Mouse (Mus musculus) kidney, embryonic 16.5 days (tissue): ENCODE results near the gene Rasa3. TPM values are rescaled to one million over a fixed set of nuclear protein-coding genes. Genes with fewer than 3 reads are reported as not detected.
A peak's percentile ranks its signal among the peaks of the same experiment; 100 is the strongest.

Experiments used
- ATAC-seq: fragments of 200-750 bp; cut with Nextera tagmentation; 2 replicates; pipeline ENCODE4 v1.8.0; 2017; ENCODE audit warnings: moderate TSS enrichment; ENCODE audit not compliant: low FRiP score, low TSS enrichment
- H3K27ac ChIP-seq: fragments of 300-500 bp; sonication (generic); 2 replicates; pipeline ENCODE4 v1.5.1; 2014; ENCODE audit warnings: low read length
- H3K27me3 ChIP-seq: fragments of 300-500 bp; sonication (generic); 2 replicates; pipeline ENCODE4 v1.6.1; 2014; ENCODE audit warnings: low read length, control low read depth, mixed read lengths; ENCODE audit not compliant: insufficient read depth
- H3K36me3 ChIP-seq: fragments of 300-500 bp; sonication (generic); 2 replicates; pipeline ENCODE4 v1.6.1; 2014; ENCODE audit warnings: low read length, control low read depth, mixed read lengths; ENCODE audit not compliant: insufficient read depth
- H3K4me1 ChIP-seq: fragments of 300-500 bp; sonication (generic); 2 replicates; pipeline ENCODE4 v1.6.1; 2014; ENCODE audit warnings: low read length, control low read depth, mixed read lengths; ENCODE audit not compliant: insufficient read depth
- H3K4me2 ChIP-seq: fragments of 300-500 bp; sonication (generic); replicated peaks from 2 replicates; pipeline ENCODE4 v1.6.1; 2014; ENCODE audit warnings: low read depth, low read length
- H3K4me3 ChIP-seq: fragments of 300-500 bp; sonication (generic); 2 replicates; pipeline ENCODE4 v1.5.1; 2014; ENCODE audit warnings: mild to moderate bottlenecking, low read length
- H3K9ac ChIP-seq: fragments of 300-500 bp; sonication (generic); replicated peaks from 2 replicates; pipeline ENCODE4 v1.6.1; 2014; ENCODE audit warnings: low read length
- H3K9me3 ChIP-seq: fragments of 300-500 bp; sonication (generic); 2 replicates; pipeline ENCODE4 v1.6.1; 2016; ENCODE audit warnings: low read length, control low read depth
- WGBS: fragments of 180-500 bp; shearing (Covaris S2); extraction: QIAGEN DNeasy Blood & Tissue Kit; methylation state at CpG from one replicate; pipeline ENCODE4 v1.1.7; 2014; 5-methylcytosine and 5-hydroxymethylcytosine counted together
- polyA plus RNA-seq: library from polyadenylated mRNA; unstranded; fragments of >200 nt; fragmentation: Nextera tagmentation; extraction: Ambion mirVana; gene quantifications from 2 replicates; pipeline ENCODE4 v1.2.1, GENCODE M21; 2015

Gene Rasa3
- polyA plus RNA-seq, result 23.8 and 28.2 TPM in 2 replicates

DNA sequence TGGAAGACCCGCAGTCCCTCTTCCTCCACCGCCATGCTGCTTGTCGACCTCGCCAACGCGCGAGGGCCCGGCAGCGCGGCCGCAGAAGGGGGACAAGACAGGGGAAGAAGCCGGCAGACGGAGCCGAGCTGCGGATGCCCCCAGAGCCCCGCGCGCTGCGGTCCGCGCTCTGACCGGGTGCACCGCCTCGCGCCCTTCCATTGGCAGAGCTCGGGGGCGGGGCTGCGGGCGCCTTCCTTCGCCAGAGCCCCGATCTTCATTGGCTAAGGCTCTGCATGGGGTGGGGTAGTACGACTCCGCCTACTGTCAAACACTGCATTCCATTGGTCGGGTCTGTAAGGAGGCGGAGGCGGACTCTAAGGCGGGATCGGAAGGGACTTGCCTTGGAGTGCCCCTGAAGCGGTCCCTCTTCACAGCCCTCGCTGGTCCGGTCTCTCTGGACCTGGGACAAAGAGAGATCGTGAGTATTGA lies at the start of gene Rasa3:
TSS of gene Rasa3 (minus strand) at position 191 of the 471 bp plus-strand sequence.
- peak within 1 kb of the TSS; percentile 79 for H3K27ac ChIP-seq
- peaks cover 24% of the 10 kb centered on the region for H3K4me1 ChIP-seq
- no peaks in the 10 kb centered on the region for H3K36me3 ChIP-seq
- peak within 1 kb of the TSS; percentile 93 for H3K4me2 ChIP-seq
- peak within 1 kb of the TSS; percentile 73 for H3K9ac ChIP-seq
- H3K27me3 ChIP-seq, result no peaks in the 10 kb centered on the region
- ATAC-seq, result peak; percentile 99
- under 1% methylated on average over 41 of the region's 42 CpGs for WGBS
- no peaks in the 10 kb centered on the region for H3K9me3 ChIP-seq
- H3K4me3 ChIP-seq, result peak within 1 kb of the TSS; percentile 71

DNA sequence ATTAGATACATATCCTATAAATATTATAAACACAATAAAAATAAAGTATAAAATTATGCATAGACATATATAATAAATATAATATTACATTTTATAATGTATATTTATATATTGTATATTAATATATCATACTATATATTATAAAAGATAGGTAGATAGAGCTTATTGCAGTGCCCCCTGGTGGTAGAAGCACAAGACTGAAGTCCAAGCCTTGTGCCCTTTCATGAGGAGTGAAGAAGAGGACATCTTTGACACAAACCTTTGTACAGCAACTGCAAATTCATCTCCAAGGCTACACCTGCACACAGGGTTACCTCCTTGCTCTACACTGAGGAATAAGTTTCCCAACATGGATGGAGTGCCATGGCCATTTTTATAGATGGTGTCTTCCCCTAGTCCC lies 48.3 kb upstream of the Rasa3 start:
- H3K4me3 ChIP-seq, result no peak overlapping the region
- H3K4me1 ChIP-seq, result no peaks in the 10 kb centered on the region
- no peak overlapping the region for H3K27ac ChIP-seq
- no peak overlapping the region for H3K4me2 ChIP-seq
- H3K36me3 ChIP-seq, result no peaks in the 10 kb centered on the region
- H3K27me3 ChIP-seq, result no peaks in the 10 kb centered on the region
- H3K9ac ChIP-seq, result no peak overlapping the region
- ATAC-seq, result no peak
- no peaks in the 10 kb centered on the region for H3K9me3 ChIP-seq

GRCm38 (mm10) chr8:13718980-13719379 lies 41.6 kb upstream of the Rasa3 start:
- H3K4me2 ChIP-seq, result no peak overlapping the region
- no peaks in the 10 kb centered on the region for H3K27me3 ChIP-seq
- H3K4me1 ChIP-seq, result no peaks in the 10 kb centered on the region
- H3K36me3 ChIP-seq, result no peaks in the 10 kb centered on the region
- no peak overlapping the region for H3K9ac ChIP-seq
- no peaks in the 10 kb centered on the region for H3K9me3 ChIP-seq
- ATAC-seq, result no peak
- no peak overlapping the region for H3K4me3 ChIP-seq
- 87% methylated on average over 8 of the region's 8 CpGs for WGBS
- no peak overlapping the region for H3K27ac ChIP-seq

DNA sequence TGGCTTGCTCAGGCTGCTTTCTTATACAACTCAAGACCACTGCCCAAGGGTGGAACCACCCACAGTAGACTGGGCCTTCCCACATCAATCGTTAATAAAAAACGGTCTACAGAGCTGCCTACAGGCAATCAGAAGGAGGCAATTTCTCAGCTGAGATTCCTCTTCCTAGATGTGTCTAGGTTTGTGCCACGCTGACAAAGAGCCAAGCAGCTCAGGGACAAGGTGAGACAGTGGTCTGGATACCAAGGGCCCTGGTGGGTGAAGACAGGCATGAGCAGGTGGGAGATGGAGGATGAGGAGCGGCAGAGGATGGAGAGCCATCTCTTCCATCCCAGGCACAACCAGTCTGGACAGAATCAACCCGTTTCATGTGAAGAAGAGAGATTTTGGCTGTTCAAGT lies 31.1 kb upstream of the Rasa3 start:
- no peak for ATAC-seq
- 85% methylated on average over 5 of the region's 5 CpGs for WGBS
- H3K9ac ChIP-seq, result no peak overlapping the region
- H3K4me3 ChIP-seq, result no peak overlapping the region
- no peaks in the 10 kb centered on the region for H3K36me3 ChIP-seq
- peaks cover 5% of the 10 kb centered on the region for H3K4me1 ChIP-seq
- no peaks in the 10 kb centered on the region for H3K9me3 ChIP-seq
- no peak overlapping the region for H3K27ac ChIP-seq
- no peak overlapping the region for H3K4me2 ChIP-seq
- H3K27me3 ChIP-seq, result no peaks in the 10 kb centered on the region

DNA sequence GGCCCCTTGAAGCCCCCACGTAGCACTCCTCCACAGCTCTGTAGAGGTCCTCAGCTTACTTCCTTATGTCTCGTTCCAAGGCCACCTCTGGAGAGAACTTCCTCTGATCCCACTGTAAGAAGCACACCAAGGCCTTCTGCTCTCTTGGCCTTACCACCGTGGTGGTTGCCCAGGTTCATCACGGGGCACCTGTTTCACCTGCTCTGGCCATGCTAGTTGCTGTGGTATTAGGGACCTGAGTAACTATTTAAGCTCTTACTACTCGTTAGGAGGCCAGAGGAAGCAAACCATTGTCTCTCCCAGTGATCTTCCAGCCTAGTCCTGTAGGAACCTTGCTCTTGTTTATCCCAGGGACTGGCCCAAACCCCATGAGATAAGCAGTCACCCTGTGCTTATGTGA lies 29.5 kb upstream of the Rasa3 start:
- ATAC-seq, result no peak
- H3K27me3 ChIP-seq, result no peaks in the 10 kb centered on the region
- no peak overlapping the region for H3K27ac ChIP-seq
- H3K9me3 ChIP-seq, result no peaks in the 10 kb centered on the region
- WGBS, result 82% methylated on average over 5 of the region's 5 CpGs
- H3K4me3 ChIP-seq, result no peak overlapping the region
- no peak overlapping the region for H3K4me2 ChIP-seq
- no peaks in the 10 kb centered on the region for H3K36me3 ChIP-seq
- no peak overlapping the region for H3K9ac ChIP-seq
- peaks cover 5% of the 10 kb centered on the region for H3K4me1 ChIP-seq

- Histone ChIP-seq H3K27ac (no peak within 1 kb of the TSS), H3K9me3 (no peaks in the 10 kb centered on the region), H3K4me3 (no peak within 1 kb of the TSS), H3K27me3 (no peaks in the 10 kb centered on the region), H3K4me1 (peaks cover 5% of the 10 kb centered on the region), H3K4me2 (no peak within 1 kb of the TSS), H3K9ac (0 out of 2 replicates have a peak within 1 kb of the TSS, but pooled peaks have one; percentile 4), H3K36me3 (no peaks in the 10 kb centered on the region)
- peak; percentile 70; the same call in 1 of the 2 replicates for ATAC-seq
- WGBS, result 8% methylated on average over 5 of the region's 5 CpGs
These were observed 28.3 kb upstream of the Rasa3 start, which contains the start of gene Cfap97d2 for GRCm38 (mm10) chr8:13705668-13706067. Gene Cfap97d2 (plus strand): TSS chr8:13705889.

DNA sequence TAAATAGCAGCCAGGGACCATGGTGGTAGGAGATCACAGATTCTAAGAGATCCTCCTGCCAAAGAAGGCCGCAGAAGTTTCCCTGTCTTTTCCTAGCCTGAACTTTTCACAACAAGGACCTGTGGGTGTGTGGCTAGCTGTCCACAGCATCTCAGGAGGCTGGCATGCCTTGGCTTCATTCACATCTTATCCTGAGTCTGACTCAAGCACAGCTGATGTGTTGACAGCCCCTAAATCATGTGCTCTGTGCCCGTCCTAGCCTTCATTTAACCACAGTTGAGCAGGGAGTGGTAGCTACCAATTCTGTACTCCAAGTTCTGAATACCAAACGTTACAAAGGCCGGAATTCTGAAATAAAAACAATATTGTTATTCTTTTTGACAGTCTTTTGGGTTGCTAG lies 26.9 kb upstream of the Rasa3 start:
- no peaks in the 10 kb centered on the region for H3K36me3 ChIP-seq
- ATAC-seq, result no peak
- H3K9ac ChIP-seq, result no peak overlapping the region
- H3K4me3 ChIP-seq, result no peak overlapping the region
- 83% methylated on average over 4 of the region's 4 CpGs for WGBS
- H3K9me3 ChIP-seq, result no peaks in the 10 kb centered on the region
- no peak overlapping the region for H3K4me2 ChIP-seq
- no peaks in the 10 kb centered on the region for H3K27me3 ChIP-seq
- H3K27ac ChIP-seq, result no peak overlapping the region
- peaks cover 5% of the 10 kb centered on the region for H3K4me1 ChIP-seq

GRCm38 (mm10) chr8:13703756-13704155 lies 26.4 kb upstream of the Rasa3 start:
- no peak overlapping the region for H3K4me2 ChIP-seq
- no peaks in the 10 kb centered on the region for H3K9me3 ChIP-seq
- H3K27me3 ChIP-seq, result no peaks in the 10 kb centered on the region
- peaks cover 5% of the 10 kb centered on the region for H3K4me1 ChIP-seq
- ATAC-seq, result no peak
- WGBS, result 94% methylated on average over 6 of the region's 6 CpGs
- no peak overlapping the region for H3K4me3 ChIP-seq
- no peak overlapping the region for H3K27ac ChIP-seq
- no peaks in the 10 kb centered on the region for H3K36me3 ChIP-seq
- H3K9ac ChIP-seq, result no peak overlapping the region

GRCm38 (mm10) chr8:13702755-13703154 lies 25.4 kb upstream of the Rasa3 start:
- Histone ChIP-seq H3K4me3 (no peak overlapping the region), H3K27ac (no peak overlapping the region), H3K36me3 (no peaks in the 10 kb centered on the region), H3K4me1 (peaks cover 5% of the 10 kb centered on the region), H3K27me3 (no peaks in the 10 kb centered on the region), H3K4me2 (no peak overlapping the region), H3K9me3 (no peaks in the 10 kb centered on the region), H3K9ac (no peak overlapping the region)
- 64% methylated on average over 4 of the region's 4 CpGs for WGBS
- ATAC-seq, result no peak

GRCm38 (mm10) chr8:13699323-13699949 lies 22.0 kb upstream of the Rasa3 start:
- Histone ChIP-seq H3K9ac (no peak overlapping the region), H3K27me3 (no peaks in the 10 kb centered on the region), H3K27ac (peak overlapping the region; percentile 3; the same call in 1 of the 2 replicates), H3K9me3 (no peaks in the 10 kb centered on the region), H3K4me1 (peaks cover 4% of the 10 kb centered on the region; the same call in 1 of the 2 replicates), H3K4me3 (no peak overlapping the region), H3K4me2 (no peak overlapping the region), H3K36me3 (no peaks in the 10 kb centered on the region)
- ATAC-seq, result 0 out of 2 replicates have a peak, but pooled peaks have one; percentile 37
- 76% methylated on average over 5 of the region's 5 CpGs for WGBS
